Mouse (Mus musculus) neural tube, embryonic 11.5 days (tissue): Measurements from ENCODE around the gene Lemd2. TPM values are rescaled to one million over a fixed set of nuclear protein-coding genes. Genes with fewer than 3 reads are reported as not detected.

Experiments used
- ATAC-seq: fragments of 200-750 bp; cut with Nextera tagmentation; 2 replicates; pipeline ENCODE4 v1.8.0; 2017; ENCODE audit warnings: moderate number of reproducible peaks, mild to moderate bottlenecking, moderate TSS enrichment, moderate library complexity; ENCODE audit not compliant: insufficient read depth, low FRiP score, low TSS enrichment
- DNase-seq: peaks from one replicate; pipeline ENCODE4 v3.0.0-alpha.2; 2015; ENCODE audit warnings: low spot score
- H3K27ac ChIP-seq: fragments of 300-500 bp; sonication (generic); 2 replicates; pipeline ENCODE4 v1.5.1; 2014; ENCODE audit warnings: low read depth, mild to moderate bottlenecking, low read length
- H3K27me3 ChIP-seq: fragments of 300-500 bp; sonication (generic); 2 replicates; pipeline ENCODE4 v1.6.1; 2014; ENCODE audit warnings: mild to moderate bottlenecking, low read length, mixed read lengths; ENCODE audit not compliant: control insufficient read depth, insufficient read depth
- H3K36me3 ChIP-seq: fragments of 300-500 bp; sonication (generic); 2 replicates; pipeline ENCODE4 v1.6.1; 2014; ENCODE audit warnings: mild to moderate bottlenecking, low read length, moderate library complexity, mixed read lengths; ENCODE audit not compliant: control insufficient read depth, insufficient read depth
- H3K4me1 ChIP-seq: fragments of 300-500 bp; sonication (generic); 2 replicates; pipeline ENCODE4 v1.6.1; 2014; ENCODE audit warnings: low read length, mixed read lengths; ENCODE audit not compliant: control insufficient read depth, insufficient read depth
- H3K4me2 ChIP-seq: fragments of 300-500 bp; sonication (generic); 2 replicates; pipeline ENCODE4 v1.6.1; 2014; ENCODE audit warnings: low read depth, mild to moderate bottlenecking, moderate library complexity
- H3K4me3 ChIP-seq: fragments of 300-500 bp; sonication (generic); 2 replicates; pipeline ENCODE4 v1.5.1; 2014; ENCODE audit warnings: low read depth, low read length
- H3K9ac ChIP-seq: fragments of 300-500 bp; sonication (generic); 2 replicates; pipeline ENCODE4 v1.6.1; 2014; ENCODE audit warnings: mild to moderate bottlenecking, low read length
- H3K9me3 ChIP-seq: fragments of 300-500 bp; sonication (generic); 2 replicates; pipeline ENCODE4 v1.6.1; 2016; ENCODE audit warnings: low read length; ENCODE audit not compliant: control insufficient read depth
- WGBS: fragments of 180-500 bp; shearing (Covaris S2); extraction: QIAGEN DNeasy Blood & Tissue Kit; methylation state at CpG from one replicate; pipeline ENCODE4 v1.1.7; 2014; 5-methylcytosine and 5-hydroxymethylcytosine counted together
- polyA plus RNA-seq: library from polyadenylated mRNA; unstranded; fragments of >200 nt; fragmentation: Nextera tagmentation; extraction: Ambion mirVana; gene quantifications from 2 replicates; pipeline ENCODE4 v1.2.1, GENCODE M21; 2014

Gene Lemd2
- polyA plus RNA-seq, 1 experiment from 2014 or later, result 15.9 TPM

DNA sequence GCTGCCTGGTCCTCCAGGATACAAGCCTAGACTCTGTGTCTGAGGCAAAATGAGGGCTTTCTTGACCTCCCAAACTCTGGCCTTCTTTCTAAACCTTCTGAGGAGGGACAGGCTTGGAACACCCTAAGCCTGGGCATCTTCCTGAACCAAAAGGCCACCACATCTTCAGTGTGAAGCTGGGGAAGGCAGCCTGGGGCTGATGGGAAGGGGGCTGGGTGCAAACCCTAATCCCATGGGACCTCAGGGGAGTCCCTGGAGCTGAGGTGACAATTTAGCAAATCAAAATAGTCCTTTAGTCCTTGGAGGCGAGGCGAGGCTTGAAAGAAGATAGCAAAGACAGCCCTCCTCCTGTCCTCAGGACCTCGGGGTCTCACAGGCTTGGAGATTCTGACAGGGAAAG is 28.0 kb downstream of the Lemd2 start:
- 77% methylated on average over 3 of the region's 3 CpGs for WGBS

DNA sequence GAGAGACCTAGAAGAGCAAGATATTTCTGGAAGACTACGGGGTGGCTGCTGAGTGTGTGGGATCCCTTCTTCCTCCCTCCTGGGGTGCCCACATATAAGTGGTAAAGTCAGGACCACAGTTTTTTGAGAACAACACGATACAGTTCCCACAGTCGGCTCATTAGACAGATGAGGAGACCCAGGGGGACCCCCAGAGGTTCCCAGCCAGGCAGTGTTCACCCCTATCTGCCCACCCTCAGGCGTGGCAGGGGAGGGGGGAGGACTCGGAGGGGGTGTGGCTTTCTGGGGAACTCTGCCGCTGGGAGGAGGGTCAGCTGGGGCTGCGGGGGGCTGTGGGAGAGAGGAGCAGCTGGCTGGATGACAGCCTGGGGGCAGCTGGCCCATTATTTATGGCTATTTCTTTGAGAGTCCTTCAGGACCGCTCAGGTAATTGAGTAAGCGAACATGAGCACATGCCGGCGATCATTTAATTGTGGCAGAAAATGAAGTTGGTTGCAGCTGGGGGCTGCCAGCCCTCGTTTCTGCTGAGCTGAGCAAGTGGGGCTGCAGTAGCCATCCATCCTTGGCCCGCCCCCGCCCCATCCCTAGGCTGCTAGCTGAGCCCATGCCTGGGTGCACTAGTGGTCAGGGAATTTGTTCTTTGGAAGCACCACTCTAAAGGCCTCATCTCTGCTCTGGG is 28.9 kb downstream of the Lemd2 start:
- no peaks in the 10 kb centered on the region for H3K36me3 ChIP-seq
- no peaks in the 10 kb centered on the region for H3K27me3 ChIP-seq
- H3K27ac ChIP-seq, result peak overlapping the region; percentile 50; the same call in 1 of the 2 replicates
- peak; percentile 76 for ATAC-seq
- H3K9ac ChIP-seq, result no peak overlapping the region
- peaks cover 17% of the 10 kb centered on the region for H3K4me1 ChIP-seq
- H3K4me3 ChIP-seq, result no peak overlapping the region
- DNase-seq, result peak; percentile 73
- H3K9me3 ChIP-seq, result no peaks in the 10 kb centered on the region
- no peak overlapping the region for H3K4me2 ChIP-seq
- 22% methylated on average over 14 of the region's 14 CpGs for WGBS

More for the DNA sequence above, 28.0 kb downstream of the Lemd2 start:
- H3K27me3 ChIP-seq, result no peaks in the 10 kb centered on the region
- no peak overlapping the region for H3K4me3 ChIP-seq
- H3K4me1 ChIP-seq, result peaks cover 17% of the 10 kb centered on the region
- DNase-seq (no peak), ATAC-seq (no peak)
- no peaks in the 10 kb centered on the region for H3K36me3 ChIP-seq
- no peaks in the 10 kb centered on the region for H3K9me3 ChIP-seq
- no peak overlapping the region for H3K4me2 ChIP-seq
- H3K9ac ChIP-seq, result no peak overlapping the region
- H3K27ac ChIP-seq, result peak overlapping the region; percentile 50

GRCm38 (mm10) chr17:27173715-27174114 is 30.6 kb downstream of the Lemd2 start:
- WGBS, result 74% methylated on average over 3 of the region's 3 CpGs
- DNase-seq, result no peak
- Histone ChIP-seq H3K4me1 (peaks cover 17% of the 10 kb centered on the region), H3K27ac (no peak overlapping the region), H3K4me3 (no peak overlapping the region), H3K36me3 (no peaks in the 10 kb centered on the region), H3K9ac (no peak overlapping the region), H3K4me2 (no peak overlapping the region), H3K9me3 (no peaks in the 10 kb centered on the region), H3K27me3 (no peaks in the 10 kb centered on the region)
- ATAC-seq, result no peak

GRCm38 (mm10) chr17:27172459-27172858 is 31.8 kb downstream of the Lemd2 start:
- H3K9ac ChIP-seq, result no peak overlapping the region
- peaks cover 17% of the 10 kb centered on the region for H3K4me1 ChIP-seq
- H3K9me3 ChIP-seq, result no peaks in the 10 kb centered on the region
- no peaks in the 10 kb centered on the region for H3K27me3 ChIP-seq
- no peak for ATAC-seq
- H3K4me2 ChIP-seq, result no peak overlapping the region
- H3K27ac ChIP-seq, result no peak overlapping the region
- no peaks in the 10 kb centered on the region for H3K36me3 ChIP-seq
- WGBS, result 87% methylated on average over 9 of the region's 9 CpGs
- DNase-seq, result no peak
- H3K4me3 ChIP-seq, result no peak overlapping the region

DNA sequence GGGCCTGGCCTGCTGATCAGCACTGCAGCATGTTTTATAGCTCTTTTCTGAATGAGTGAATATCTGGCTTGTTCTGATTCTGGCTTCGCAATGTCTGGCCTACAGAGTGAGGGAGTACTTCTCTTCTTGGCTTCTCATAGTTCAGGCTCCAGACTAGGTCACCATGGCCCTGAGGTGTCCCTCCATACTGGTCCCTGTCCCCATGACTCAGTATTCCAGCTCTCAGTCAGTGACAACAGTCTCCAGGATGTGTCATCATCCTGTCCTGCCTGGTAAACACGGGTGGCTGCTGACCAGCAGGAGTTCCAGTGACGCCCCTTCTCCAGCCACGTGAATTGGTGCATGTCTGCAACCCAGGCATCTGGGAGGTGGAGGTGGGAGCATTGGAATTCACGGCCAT is 33.1 kb downstream of the Lemd2 start:
- Histone ChIP-seq H3K4me1 (peaks cover 11% of the 10 kb centered on the region), H3K9ac (no peak overlapping the region), H3K36me3 (no peaks in the 10 kb centered on the region), H3K9me3 (no peaks in the 10 kb centered on the region), H3K27ac (no peak overlapping the region), H3K4me2 (no peak overlapping the region), H3K4me3 (no peak overlapping the region), H3K27me3 (no peaks in the 10 kb centered on the region)
- no peak for DNase-seq
- WGBS, result 73% methylated on average over 5 of the region's 5 CpGs
- no peak for ATAC-seq

- Histone ChIP-seq H3K27me3 (no peaks in the 10 kb centered on the region), H3K27ac (no peak overlapping the region), H3K9me3 (no peaks in the 10 kb centered on the region), H3K4me2 (no peak overlapping the region), H3K9ac (no peak overlapping the region), H3K36me3 (no peaks in the 10 kb centered on the region), H3K4me1 (peaks cover 2% of the 10 kb centered on the region), H3K4me3 (no peak overlapping the region)
- 71% methylated on average over 11 of the region's 11 CpGs for WGBS
- ATAC-seq (no peak), DNase-seq (no peak)
Observed at GRCm38 (mm10) chr17:27169952-27170695, 34.1 kb downstream of the Lemd2 start.

- H3K36me3 ChIP-seq, result no peaks in the 10 kb centered on the region
- ATAC-seq (no peak), DNase-seq (no peak)
- H3K9ac ChIP-seq, result no peak overlapping the region
- WGBS, result 92% methylated on average over 4 of the region's 4 CpGs
- no peak overlapping the region for H3K4me3 ChIP-seq
- no peaks in the 10 kb centered on the region for H3K27me3 ChIP-seq
- H3K27ac ChIP-seq, result no peak overlapping the region
- H3K9me3 ChIP-seq, result no peaks in the 10 kb centered on the region
- no peak overlapping the region for H3K4me2 ChIP-seq
- H3K4me1 ChIP-seq, result no peaks in the 10 kb centered on the region
Observed at GRCm38 (mm10) chr17:27168569-27168968, 35.7 kb downstream of the Lemd2 start.

DNA sequence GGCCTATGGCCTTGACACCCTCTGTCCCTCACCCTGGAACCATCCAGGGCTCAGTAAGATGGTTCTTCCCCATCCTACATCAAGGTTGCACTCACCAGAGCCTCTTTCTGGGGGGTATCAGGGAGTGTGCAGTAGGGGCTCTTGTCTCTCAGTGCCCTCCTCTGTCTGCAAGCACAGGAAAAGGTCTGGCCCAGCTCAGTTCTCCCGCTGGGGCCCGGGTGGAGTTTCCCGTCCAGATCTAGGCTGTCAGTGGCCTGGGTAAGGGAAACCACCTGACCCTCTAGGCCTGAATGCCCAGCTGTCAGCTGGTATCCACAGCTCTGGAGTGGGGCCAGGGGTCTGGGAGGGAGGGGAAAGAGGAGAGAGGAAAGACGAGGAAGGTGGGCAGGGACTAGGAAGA is 36.7 kb downstream of the Lemd2 start, which contains the start of gene Ip6k3:
Ip6k3 (minus strand) TSS at position 251 of the 400 bp plus-strand sequence.
- no peak for ATAC-seq
- H3K4me3 ChIP-seq, result no peak within 1 kb of the TSS
- no peaks in the 10 kb centered on the region for H3K9me3 ChIP-seq
- DNase-seq, result no peak
- 74% methylated on average over 4 of the region's 4 CpGs for WGBS
- no peak within 1 kb of the TSS for H3K27ac ChIP-seq
- H3K9ac ChIP-seq, result no peak within 1 kb of the TSS
- no peaks in the 10 kb centered on the region for H3K27me3 ChIP-seq
- no peaks in the 10 kb centered on the region for H3K36me3 ChIP-seq
- H3K4me2 ChIP-seq, result no peak within 1 kb of the TSS
- no peaks in the 10 kb centered on the region for H3K4me1 ChIP-seq

GRCm38 (mm10) chr17:27166901-27167300 is 37.4 kb downstream of the Lemd2 start:
- no peaks in the 10 kb centered on the region for H3K36me3 ChIP-seq
- H3K4me2 ChIP-seq, result no peak overlapping the region
- no peaks in the 10 kb centered on the region for H3K27me3 ChIP-seq
- ATAC-seq (no peak), DNase-seq (no peak)
- WGBS, result 73% methylated on average over 6 of the region's 6 CpGs
- no peak overlapping the region for H3K4me3 ChIP-seq
- H3K27ac ChIP-seq, result no peak overlapping the region
- no peaks in the 10 kb centered on the region for H3K9me3 ChIP-seq
- H3K4me1 ChIP-seq, result no peaks in the 10 kb centered on the region
- no peak overlapping the region for H3K9ac ChIP-seq
